Mouse (Mus musculus) lung, embryonic 14.5 days (tissue): ENCODE data around the gene C130060K24Rik. TPM values are rescaled to one million over a fixed set of nuclear protein-coding genes. Genes with fewer than 3 reads are reported as not detected.
A peak's percentile ranks its signal among the peaks of the same experiment; 100 is the strongest.

ENCODE experiments used
- ATAC-seq: fragments of 200-750 bp; cut with Nextera tagmentation; 2 replicates; pipeline ENCODE4 v1.8.0; 2017; ENCODE audit warnings: mild to moderate bottlenecking, moderate TSS enrichment, moderate library complexity; ENCODE audit not compliant: insufficient read depth
- DNase-seq: peaks from one replicate; pipeline ENCODE4 v3.0.0-alpha.2; 2015
- H3K27ac ChIP-seq: fragments of 300-500 bp; sonication (generic); 2 replicates; pipeline ENCODE4 v1.5.1; 2014; ENCODE audit warnings: low read depth, mild to moderate bottlenecking, moderate library complexity
- H3K27me3 ChIP-seq: fragments of 300-500 bp; sonication (generic); 2 replicates; pipeline ENCODE4 v1.6.1; 2014; ENCODE audit warnings: low read length, control low read depth; ENCODE audit not compliant: insufficient read depth
- H3K36me3 ChIP-seq: fragments of 300-500 bp; sonication (generic); 2 replicates; pipeline ENCODE4 v1.6.1; 2014; ENCODE audit warnings: control low read depth; ENCODE audit not compliant: insufficient read depth
- H3K4me1 ChIP-seq: fragments of 300-500 bp; sonication (generic); 2 replicates; pipeline ENCODE4 v1.6.1; 2014; ENCODE audit warnings: antibody characterized with exemption, control low read depth; ENCODE audit not compliant: insufficient read depth
- H3K4me2 ChIP-seq: fragments of 300-500 bp; sonication (generic); 2 replicates; pipeline ENCODE4 v1.6.1; 2014; ENCODE audit warnings: mild to moderate bottlenecking
- H3K4me3 ChIP-seq: fragments of 300-500 bp; sonication (generic); 2 replicates; pipeline ENCODE4 v1.5.1; 2014; ENCODE audit warnings: low read depth, low read length
- H3K9ac ChIP-seq: fragments of 300-500 bp; sonication (generic); 2 replicates; pipeline ENCODE4 v1.6.1; 2014
- H3K9me3 ChIP-seq: fragments of 300-500 bp; sonication (generic); 2 replicates; pipeline ENCODE4 v1.6.1; 2016; ENCODE audit warnings: low read depth, low read length, control low read depth
- CTCF ChIP-seq: IDR thresholded peaks from 2 replicates; pipeline ENCODE4 v1.5.1; 2016; ENCODE audit warnings: antibody characterized with exemption, low read depth
- WGBS: fragments of 180-500 bp; shearing (Covaris S2); extraction: QIAGEN DNeasy Blood & Tissue Kit; methylation state at CpG from one replicate; pipeline ENCODE4 v1.1.7; 2014; 5-methylcytosine and 5-hydroxymethylcytosine counted together
- polyA plus RNA-seq: library from polyadenylated mRNA; unstranded; fragments of >200 nt; fragmentation: Nextera tagmentation; extraction: Ambion mirVana; gene quantifications from 2 replicates; pipeline ENCODE4 v1.2.1, GENCODE M21; 2014

The C130060K24Rik gene
- polyA plus RNA-seq, 1 experiment from 2014 or later: 0.72 TPM

- DNase-seq (no peak), ATAC-seq (no peak)
- H3K4me2 ChIP-seq: no peak overlapping the region
- no peaks in the 10 kb centered on the region for H3K36me3 ChIP-seq
- H3K9ac ChIP-seq: no peak overlapping the region
- H3K9me3 ChIP-seq: no peaks in the 10 kb centered on the region
- no peak overlapping the region for H3K27ac ChIP-seq
- H3K4me1 ChIP-seq: no peaks in the 10 kb centered on the region
- WGBS: 45% methylated on average over 2 of the region's 2 CpGs
- peaks cover under 1% of the 10 kb centered on the region for H3K27me3 ChIP-seq
- no peak overlapping the region for H3K4me3 ChIP-seq
- no peak for TF ChIP-seq CTCF
Observed at GRCm38 (mm10) chr6:65375918-65376317, 5.0 kb upstream of the C130060K24Rik start.

DNA sequence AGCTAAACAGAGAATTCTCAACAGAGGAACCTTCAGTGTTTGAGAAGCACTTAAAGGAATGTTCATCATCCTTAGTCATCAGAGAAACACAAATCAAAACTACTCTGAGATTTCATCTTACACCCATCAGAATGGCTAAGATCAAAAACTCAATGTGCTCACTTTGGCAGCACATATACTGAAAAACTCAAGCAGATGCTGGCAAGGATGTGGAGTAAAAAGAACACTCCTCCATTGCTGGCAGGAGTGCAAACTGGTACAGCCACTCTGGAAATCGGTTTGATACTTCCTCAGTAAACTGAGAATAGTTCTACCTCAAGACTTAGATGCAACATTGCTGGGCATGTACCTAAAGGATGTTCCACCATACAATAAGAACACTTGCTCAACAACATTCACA, 41.0 kb downstream of the C130060K24Rik start:
- no peak for DNase-seq
- no peak overlapping the region for H3K4me2 ChIP-seq
- WGBS: 61% methylated on average over 1 of the region's 1 CpGs
- no peaks in the 10 kb centered on the region for H3K27me3 ChIP-seq
- no peak overlapping the region for H3K27ac ChIP-seq
- no peaks in the 10 kb centered on the region for H3K4me1 ChIP-seq
- H3K4me3 ChIP-seq: no peak overlapping the region
- no peaks in the 10 kb centered on the region for H3K9me3 ChIP-seq
- H3K36me3 ChIP-seq: no peaks in the 10 kb centered on the region
- TF ChIP-seq CTCF: no peak
- ATAC-seq: no peak
- H3K9ac ChIP-seq: no peak overlapping the region

DNA sequence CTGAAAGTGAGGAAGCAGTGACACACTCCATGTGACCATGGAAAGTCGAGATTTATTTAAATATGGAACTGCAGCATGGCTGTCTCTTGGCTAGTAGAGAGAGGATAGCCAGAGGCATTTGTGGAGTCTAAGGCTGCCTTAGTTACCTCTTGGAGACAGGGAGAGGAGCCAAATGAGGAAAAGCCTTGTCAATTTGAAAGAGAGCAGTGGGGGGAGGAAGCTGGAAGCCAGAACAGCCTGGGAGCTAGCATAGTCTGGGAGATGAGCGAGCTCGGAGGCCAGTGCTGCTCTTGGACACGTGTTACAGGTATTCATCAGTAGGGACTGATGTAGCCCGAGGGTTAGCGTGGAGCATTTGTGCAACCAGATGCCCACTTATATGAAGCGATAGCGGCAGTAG, 46.2 kb downstream of the C130060K24Rik start:
- no peak for TF ChIP-seq CTCF
- Histone ChIP-seq H3K4me3 (no peak overlapping the region), H3K4me2 (no peak overlapping the region), H3K9ac (no peak overlapping the region), H3K9me3 (no peaks in the 10 kb centered on the region), H3K27ac (no peak overlapping the region), H3K36me3 (no peaks in the 10 kb centered on the region), H3K27me3 (no peaks in the 10 kb centered on the region), H3K4me1 (no peaks in the 10 kb centered on the region)
- WGBS: 63% methylated on average over 8 of the region's 8 CpGs
- DNase-seq: no peak
- no peak for ATAC-seq

- no peaks in the 10 kb centered on the region for H3K9me3 ChIP-seq
- no peak overlapping the region for H3K4me2 ChIP-seq
- H3K9ac ChIP-seq: no peak overlapping the region
- no peak overlapping the region for H3K4me3 ChIP-seq
- no peaks in the 10 kb centered on the region for H3K27me3 ChIP-seq
- TF ChIP-seq CTCF: no peak
- no peaks in the 10 kb centered on the region for H3K4me1 ChIP-seq
- H3K27ac ChIP-seq: no peak overlapping the region
- no peaks in the 10 kb centered on the region for H3K36me3 ChIP-seq
- DNase-seq: peak; percentile 7
- 65% methylated on average over 5 of the region's 5 CpGs for WGBS
- ATAC-seq: no peak
Observed at GRCm38 (mm10) chr6:65433159-65433558, 52.3 kb downstream of the C130060K24Rik start.

DNA sequence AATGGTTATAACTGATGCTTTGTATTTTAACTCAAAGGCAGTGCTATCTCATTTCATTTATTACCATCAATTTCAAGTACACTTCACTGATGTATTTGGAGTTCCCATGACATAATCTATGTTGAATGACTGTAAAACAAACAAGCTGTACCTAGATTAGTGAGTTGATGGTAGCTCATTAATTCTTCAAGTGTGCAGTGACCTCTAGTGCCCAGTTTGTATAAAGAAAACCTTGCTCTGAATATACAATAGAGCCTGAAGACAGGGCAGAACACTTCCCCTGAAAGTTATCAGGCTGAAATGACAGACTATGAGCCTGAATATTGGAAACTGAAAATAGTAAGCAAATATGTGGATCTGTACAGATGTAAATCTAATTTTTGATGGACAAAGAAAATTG, 72.6 kb downstream of the C130060K24Rik start:
- H3K4me3 ChIP-seq: no peak overlapping the region
- no peak overlapping the region for H3K27ac ChIP-seq
- DNase-seq (peak; percentile 78), ATAC-seq (peak; percentile 73; the same call in 1 of the 2 replicates)
- H3K36me3 ChIP-seq: no peaks in the 10 kb centered on the region
- no peaks in the 10 kb centered on the region for H3K9me3 ChIP-seq
- H3K9ac ChIP-seq: no peak overlapping the region
- no peaks in the 10 kb centered on the region for H3K4me1 ChIP-seq
- H3K4me2 ChIP-seq: no peak overlapping the region
- TF ChIP-seq CTCF: peak; percentile 57
- no peaks in the 10 kb centered on the region for H3K27me3 ChIP-seq

- H3K4me3 ChIP-seq: no peak overlapping the region
- H3K4me2 ChIP-seq: no peak overlapping the region
- no peak for ATAC-seq
- no peak overlapping the region for H3K9ac ChIP-seq
- no peak for DNase-seq
- no peaks in the 10 kb centered on the region for H3K27me3 ChIP-seq
- no peaks in the 10 kb centered on the region for H3K9me3 ChIP-seq
- H3K4me1 ChIP-seq: no peaks in the 10 kb centered on the region
- no peak for TF ChIP-seq CTCF
- no peaks in the 10 kb centered on the region for H3K36me3 ChIP-seq
- 95% methylated on average over 1 of the region's 1 CpGs for WGBS
- no peak overlapping the region for H3K27ac ChIP-seq
Observed at GRCm38 (mm10) chr6:65465294-65465693, 84.4 kb downstream of the C130060K24Rik start.

- no peaks in the 10 kb centered on the region for H3K27me3 ChIP-seq
- TF ChIP-seq CTCF: no peak
- no peaks in the 10 kb centered on the region for H3K36me3 ChIP-seq
- H3K4me2 ChIP-seq: no peak overlapping the region
- H3K27ac ChIP-seq: no peak overlapping the region
- no peak overlapping the region for H3K4me3 ChIP-seq
- DNase-seq (no peak), ATAC-seq (no peak)
- no peaks in the 10 kb centered on the region for H3K9me3 ChIP-seq
- H3K4me1 ChIP-seq: no peaks in the 10 kb centered on the region
- WGBS: 76% methylated on average over 5 of the region's 5 CpGs
- H3K9ac ChIP-seq: no peak overlapping the region
Observed at GRCm38 (mm10) chr6:65470320-65470719, 89.4 kb downstream of the C130060K24Rik start.

GRCm38 (mm10) chr6:65472455-65472854, 91.5 kb downstream of the C130060K24Rik start:
- WGBS: 74% methylated on average over 7 of the region's 7 CpGs
- DNase-seq (no peak), ATAC-seq (no peak)
- H3K9ac ChIP-seq: no peak overlapping the region
- no peak for TF ChIP-seq CTCF
- H3K4me1 ChIP-seq: no peaks in the 10 kb centered on the region
- no peak overlapping the region for H3K4me2 ChIP-seq
- no peaks in the 10 kb centered on the region for H3K36me3 ChIP-seq
- H3K27me3 ChIP-seq: no peaks in the 10 kb centered on the region
- no peak overlapping the region for H3K27ac ChIP-seq
- H3K9me3 ChIP-seq: no peaks in the 10 kb centered on the region
- H3K4me3 ChIP-seq: no peak overlapping the region
